Mouse (Mus musculus): Measurements from ENCODE around the gene Cenph. TPM values are rescaled to one million over a fixed set of nuclear protein-coding genes. Genes with fewer than 3 reads are reported as not detected.

Cenph gene
- polyA plus RNA-seq, 1 experiment = 4.0 TPM

DNA sequence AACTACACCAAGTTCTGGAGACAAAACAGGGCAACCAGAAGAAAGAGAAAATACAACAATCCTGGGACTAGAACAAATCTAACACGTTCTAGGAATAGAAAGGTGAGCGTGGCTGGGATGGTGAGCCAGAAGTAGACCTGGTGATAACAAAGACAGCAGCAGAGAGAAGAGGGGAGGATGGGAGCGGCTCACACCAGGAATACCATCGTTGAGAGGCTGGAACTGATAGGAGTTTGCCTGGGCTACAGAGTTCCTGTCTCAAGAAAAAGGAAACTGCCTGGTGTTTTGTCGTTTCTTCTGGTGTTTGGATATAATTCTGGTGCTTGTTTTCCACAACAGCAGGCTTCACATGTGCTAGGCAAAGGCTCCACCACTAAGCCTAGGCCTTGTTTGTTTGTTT lies 47.6 kb downstream of the Cenph start:
- WGBS = 96% methylated on average over 5 of the region's 5 CpGs
- H3K4me3 ChIP-seq (ENCODE audit: control insufficient read depth, insufficient read depth, low read length) = no peak overlapping the region
- H3K36me3 ChIP-seq (ENCODE audit: control insufficient read depth, insufficient read depth, low read length) = peaks cover 5% of the 10 kb centered on the region; the same call in 1 of the 2 replicates
- TF ChIP-seq CTCF (IDR thresholded peaks at IDR 0.05; ENCODE audit: borderline replicate concordance, control insufficient read depth, extremely low read depth, insufficient read depth, low read length, poor library complexity) (no peak), POLR2A (IDR thresholded peaks at IDR 0.05; ENCODE audit: control insufficient read depth, extremely low read depth, insufficient read depth, low read length, poor library complexity) (no peak)
- no peaks in the 10 kb centered on the region for H3K27me3 ChIP-seq (ENCODE audit: control insufficient read depth, insufficient read depth, low read length)
- no peak overlapping the region for H3K27ac ChIP-seq (ENCODE audit: control insufficient read depth, insufficient read depth, low read length)
- peaks cover 2% of the 10 kb centered on the region for H3K4me1 ChIP-seq (replicated peaks; ENCODE audit: control insufficient read depth, insufficient read depth, low read length)
- no peak for DNase-seq

DNA sequence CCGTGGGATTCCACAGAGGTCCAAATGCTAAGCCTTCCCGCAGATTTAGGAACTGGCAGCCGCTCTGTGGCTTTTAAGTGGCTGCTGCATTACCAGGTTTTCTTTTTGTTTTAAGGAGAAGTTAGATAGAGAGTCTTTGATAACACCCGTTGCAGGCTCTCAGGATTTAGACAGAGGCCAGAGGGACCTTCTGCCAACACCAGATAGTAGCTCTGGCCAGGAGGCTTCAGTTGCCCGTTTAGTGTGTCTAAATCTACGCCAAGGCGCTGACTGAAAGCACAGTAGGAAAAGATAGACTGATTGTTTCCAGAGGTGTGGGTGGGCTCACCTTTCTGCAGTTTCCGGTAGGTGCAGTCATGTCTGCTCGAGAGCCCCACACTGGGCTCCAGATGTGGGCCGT lies 50.5 kb downstream of the Cenph start:
- no peak overlapping the region for H3K27ac ChIP-seq (ENCODE audit: control insufficient read depth, insufficient read depth, low read length)
- H3K4me1 ChIP-seq (replicated peaks; ENCODE audit: control insufficient read depth, insufficient read depth, low read length) = peaks cover 2% of the 10 kb centered on the region
- DNase-seq = no peak
- TF ChIP-seq CTCF (IDR thresholded peaks at IDR 0.05; ENCODE audit: borderline replicate concordance, control insufficient read depth, extremely low read depth, insufficient read depth, low read length, poor library complexity) (no peak), POLR2A (IDR thresholded peaks at IDR 0.05; ENCODE audit: control insufficient read depth, extremely low read depth, insufficient read depth, low read length, poor library complexity) (no peak)
- H3K36me3 ChIP-seq (ENCODE audit: control insufficient read depth, insufficient read depth, low read length) = peaks cover 8% of the 10 kb centered on the region
- H3K4me3 ChIP-seq (ENCODE audit: control insufficient read depth, insufficient read depth, low read length) = no peak overlapping the region
- WGBS = 93% methylated on average over 10 of the region's 10 CpGs
- no peaks in the 10 kb centered on the region for H3K27me3 ChIP-seq (ENCODE audit: control insufficient read depth, insufficient read depth, low read length)

DNA sequence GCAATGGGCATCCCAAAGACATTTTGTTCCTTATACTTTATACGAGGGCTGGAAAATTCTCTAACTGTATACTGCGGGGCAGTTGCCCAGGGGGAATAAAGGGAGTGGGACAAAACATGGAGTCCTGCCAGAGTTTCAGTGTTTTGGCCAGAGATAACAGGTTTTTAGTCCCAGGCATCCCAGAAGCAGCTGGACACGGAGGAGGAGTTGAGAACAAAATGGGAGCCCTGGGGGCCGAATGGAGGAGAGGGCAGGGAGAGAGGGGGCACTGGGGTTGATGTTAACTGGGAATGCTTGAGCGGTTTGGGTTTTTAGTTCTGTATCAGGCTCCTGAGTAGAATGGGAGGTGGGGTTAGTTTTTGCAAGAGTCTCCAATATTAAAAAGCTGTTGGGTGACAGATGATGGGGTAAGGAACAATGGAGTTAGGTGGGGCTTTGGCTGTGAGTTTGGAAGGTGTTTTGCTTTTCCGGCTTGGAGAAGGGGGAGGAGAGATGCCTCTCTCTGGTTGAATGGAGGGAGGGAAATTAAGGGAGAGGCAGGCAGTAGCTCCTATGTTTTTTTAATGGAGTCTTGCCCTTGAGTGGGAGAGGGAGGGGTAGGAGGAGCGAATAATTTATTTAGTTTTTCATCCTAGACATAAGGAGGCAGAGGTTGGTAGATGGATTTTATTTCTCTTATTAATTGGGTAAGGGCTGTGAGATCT lies 51.5 kb downstream of the Cenph start:
- TF ChIP-seq CTCF (IDR thresholded peaks at IDR 0.05; ENCODE audit: borderline replicate concordance, control insufficient read depth, extremely low read depth, insufficient read depth, low read length, poor library complexity) = no peak
- no peak for TF ChIP-seq POLR2A (IDR thresholded peaks at IDR 0.05; ENCODE audit: control insufficient read depth, extremely low read depth, insufficient read depth, low read length, poor library complexity)
- no peak for DNase-seq
- H3K4me3 ChIP-seq (ENCODE audit: control insufficient read depth, insufficient read depth, low read length) = no peak overlapping the region
- H3K36me3 ChIP-seq (ENCODE audit: control insufficient read depth, insufficient read depth, low read length) = peaks cover 12% of the 10 kb centered on the region
- no peaks in the 10 kb centered on the region for H3K4me1 ChIP-seq (replicated peaks; ENCODE audit: control insufficient read depth, insufficient read depth, low read length)
- no peak overlapping the region for H3K27ac ChIP-seq (ENCODE audit: control insufficient read depth, insufficient read depth, low read length)
- 94% methylated on average over 7 of the region's 7 CpGs for WGBS
- no peaks in the 10 kb centered on the region for H3K27me3 ChIP-seq (ENCODE audit: control insufficient read depth, insufficient read depth, low read length)

DNA sequence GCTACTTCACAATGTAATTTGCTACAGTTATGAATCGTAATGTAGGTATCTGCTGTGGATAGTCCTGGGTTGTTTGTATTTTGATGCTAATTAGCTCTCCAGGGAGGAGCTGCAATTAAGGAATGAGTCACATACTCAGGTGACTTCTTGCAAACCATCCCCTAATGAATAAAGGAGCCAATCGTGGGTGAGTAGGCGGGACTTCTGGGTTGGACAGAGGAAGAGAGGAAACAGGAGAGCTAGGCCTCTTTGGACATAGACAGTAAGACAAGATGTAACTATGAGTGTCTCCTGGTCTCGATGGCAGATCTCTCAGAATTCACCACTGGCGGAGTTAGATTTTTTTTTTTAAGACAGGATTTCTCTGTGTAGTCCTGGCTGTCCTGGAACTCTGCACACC lies 54.0 kb downstream of the Cenph start:
- H3K27me3 ChIP-seq (ENCODE audit: control insufficient read depth, insufficient read depth, low read length) = no peaks in the 10 kb centered on the region
- H3K4me1 ChIP-seq (replicated peaks; ENCODE audit: control insufficient read depth, insufficient read depth, low read length) = no peaks in the 10 kb centered on the region
- no peak for DNase-seq
- WGBS = 94% methylated on average over 5 of the region's 5 CpGs
- H3K36me3 ChIP-seq (ENCODE audit: control insufficient read depth, insufficient read depth, low read length) = peaks cover 32% of the 10 kb centered on the region
- H3K4me3 ChIP-seq (ENCODE audit: control insufficient read depth, insufficient read depth, low read length) = no peak overlapping the region
- H3K27ac ChIP-seq (ENCODE audit: control insufficient read depth, insufficient read depth, low read length) = no peak overlapping the region
- TF ChIP-seq POLR2A (IDR thresholded peaks at IDR 0.05; ENCODE audit: control insufficient read depth, extremely low read depth, insufficient read depth, low read length, poor library complexity) = no peak

DNA sequence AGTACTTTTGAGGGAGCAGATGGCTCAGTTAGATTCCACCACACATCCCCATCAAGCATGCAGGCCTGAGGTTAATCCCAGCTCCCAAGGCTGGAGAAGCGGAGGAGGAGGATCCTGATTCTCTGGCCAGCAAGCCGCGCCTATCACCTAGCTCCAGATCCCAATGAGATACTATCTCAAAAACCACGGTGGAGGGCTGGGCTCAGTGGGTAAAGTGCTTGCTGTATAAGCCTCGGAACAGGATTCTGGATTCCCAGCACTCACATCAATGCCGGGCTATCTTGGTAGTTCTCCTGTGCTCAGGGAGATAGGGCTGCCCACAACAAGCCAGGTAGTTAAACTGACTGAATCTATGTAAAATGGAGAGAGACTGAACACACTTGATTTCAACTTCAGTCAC lies 60.2 kb downstream of the Cenph start:
- TF ChIP-seq CTCF (IDR thresholded peaks at IDR 0.05; ENCODE audit: borderline replicate concordance, control insufficient read depth, extremely low read depth, insufficient read depth, low read length, poor library complexity) (no peak), POLR2A (IDR thresholded peaks at IDR 0.05; ENCODE audit: control insufficient read depth, extremely low read depth, insufficient read depth, low read length, poor library complexity) (no peak)
- 97% methylated on average over 6 of the region's 6 CpGs for WGBS
- Histone ChIP-seq H3K4me1 (replicated peaks; ENCODE audit: control insufficient read depth, insufficient read depth, low read length) (no peaks in the 10 kb centered on the region), H3K36me3 (ENCODE audit: control insufficient read depth, insufficient read depth, low read length) (peaks cover 44% of the 10 kb centered on the region), H3K27me3 (ENCODE audit: control insufficient read depth, insufficient read depth, low read length) (no peaks in the 10 kb centered on the region), H3K4me3 (ENCODE audit: control insufficient read depth, insufficient read depth, low read length) (no peak overlapping the region), H3K27ac (ENCODE audit: control insufficient read depth, insufficient read depth, low read length) (no peak overlapping the region)
- no peak for DNase-seq

Other genes with a start within 250 kb of the Cenph start
- gene Ocln, start 223.2 kb downstream of the Cenph start, polyA plus RNA-seq (2012; rRNA removed) = 0.50 and 0.62 TPM in 2 replicates
- gene Marveld2, start 158.9 kb downstream of the Cenph start, polyA plus RNA-seq (2012; rRNA removed) = 2.0 and 2.2 TPM in 2 replicates
- gene Ak6, start 124.9 kb downstream of the Cenph start, polyA plus RNA-seq (2012; rRNA removed) = 57.9 and 66.2 TPM in 2 replicates
- gene Rad17, start 124.8 kb downstream of the Cenph start, polyA plus RNA-seq (2012; rRNA removed) = 5.6 and 6.3 TPM in 2 replicates
- gene Taf9, start 124.3 kb downstream of the Cenph start, polyA plus RNA-seq (2012; rRNA removed) = 13.5 and 16.5 TPM in 2 replicates
- 2.3 and 2.4 TPM in 2 replicates for gene Ccdc125, start 106.2 kb downstream of the Cenph start, polyA plus RNA-seq (2012; rRNA removed)
- gene Cdk7, start 45.0 kb downstream of the Cenph start, polyA plus RNA-seq (2012; rRNA removed) = 19.6 and 22.0 TPM in 2 replicates
- gene Mrps36, start 31.2 kb downstream of the Cenph start, polyA plus RNA-seq (2012; rRNA removed) = 46.2 and 46.4 TPM in 2 replicates
- 63.7 and 76.8 TPM in 2 replicates for gene Ccnb1, start 10.7 kb upstream of the Cenph start, polyA plus RNA-seq (2012; rRNA removed)
- gene Slc30a5, start 57.5 kb upstream of the Cenph start, polyA plus RNA-seq (2012; rRNA removed) = 31.4 and 33.4 TPM in 2 replicates